In the genomic region with DNA sequence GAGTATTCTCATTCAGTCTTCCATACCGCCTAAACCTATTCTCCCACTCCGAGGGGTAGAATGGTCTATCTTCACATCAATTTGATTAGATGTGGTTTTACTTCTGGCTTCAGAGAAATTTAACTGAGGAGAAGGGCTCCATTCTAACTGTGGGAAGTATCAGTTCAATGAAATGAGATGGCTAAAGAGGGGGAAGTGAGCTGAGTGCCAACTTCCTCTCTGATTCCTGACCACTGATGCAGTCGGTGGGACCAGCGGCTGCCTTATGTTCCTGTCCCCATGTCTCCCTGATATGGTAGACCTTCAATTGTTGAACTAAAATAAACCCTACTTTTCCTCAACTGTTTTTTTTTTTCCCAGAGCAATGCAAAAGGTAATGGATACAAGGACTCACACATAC, we compare ENCODE assay signal across 23 mouse cellular contexts.
DNase-seq lines count a peak whose midpoint lies in the region; ATAC-seq lines count a peak whose summit lies in the region.
"Had no signal": no experiment of that assay in that cellular context is flagged by ENCODE, and none has a peak within 500 bp of the region (broad histone marks: within the 10 kb centered on the region; RNA-seq: fewer than 3 reads in every experiment).

No protein-coding gene starts in this region.

- H3K4me3 ChIP-seq in midbrain, embryonic 15.5 days: no peak overlapping the region
- H3K4me3 ChIP-seq in neural tube, embryonic 15.5 days (replicated peaks): no peak overlapping the region
- H3K4me3 ChIP-seq: embryonic facial prominence, embryonic 13.5 days; embryonic facial prominence, embryonic 15.5 days; erythroblast, embryonic 14.5 days; forebrain, embryonic 10.5 days; forebrain, embryonic 12.5 days had no signal

- peak; percentile 92 for ATAC-seq in granulocyte monocyte progenitor cell, adult 5-6 weeks (replicated peaks; ENCODE audit: poor library complexity, severe bottlenecking)
- peak; percentile 84 for ATAC-seq in megakaryocyte, adult 5-6 weeks (ENCODE audit: poor library complexity, severe bottlenecking)
- peak; percentile 66 for ATAC-seq in monocyte, adult 5-6 weeks (replicated peaks; ENCODE audit: insufficient number of reproducible peaks, low FRiP score, low TSS enrichment, poor library complexity, severe bottlenecking)
- no peak for ATAC-seq in midbrain, embryonic 15.5 days (replicated peaks)
- ATAC-seq in neural tube, embryonic 15.5 days (ENCODE audit: low FRiP score): no peak
- no peak for ATAC-seq in megakaryocyte-erythroid progenitor cell, adult 5-6 weeks (replicated peaks; ENCODE audit: low FRiP score, low TSS enrichment, poor library complexity, severe bottlenecking)
- ATAC-seq: forebrain, embryonic 14.5 days; forebrain, embryonic 16.5 days had no signal

- no peak for DNase-seq in urinary bladder, adult 2 months (ENCODE audit: low spot score)
- DNase-seq: adrenal gland, adult 2 months; adrenal gland, postnatal 10 days; adrenal gland, postnatal 25 days; cerebellum, adult 11-12 months; cerebellum, adult 2 months; cerebellum, adult 9-10 months; cerebellum, postnatal 10 days; cerebellum, postnatal 25 days; embryo, embryonic 11 days had no signal

- H3K27me3 ChIP-seq in midbrain, embryonic 15.5 days (replicated peaks): no peaks in the 10 kb centered on the region
- no peaks in the 10 kb centered on the region for H3K27me3 ChIP-seq in neural tube, embryonic 15.5 days (replicated peaks)
- H3K27me3 ChIP-seq: embryonic facial prominence, embryonic 15.5 days; forebrain, embryonic 12.5 days had no signal

- no peak overlapping the region for H3K27ac ChIP-seq in midbrain, embryonic 15.5 days
- no peak overlapping the region for H3K27ac ChIP-seq in neural tube, embryonic 15.5 days (replicated peaks)
- H3K27ac ChIP-seq: embryonic facial prominence, embryonic 13.5 days; embryonic facial prominence, embryonic 15.5 days; forebrain, embryonic 10.5 days; forebrain, embryonic 12.5 days had no signal

- H3K36me3 ChIP-seq in midbrain, embryonic 15.5 days (replicated peaks): no peaks in the 10 kb centered on the region
- no peaks in the 10 kb centered on the region for H3K36me3 ChIP-seq in neural tube, embryonic 15.5 days
- H3K36me3 ChIP-seq: embryonic facial prominence, embryonic 13.5 days; embryonic facial prominence, embryonic 15.5 days; forebrain, embryonic 10.5 days; forebrain, embryonic 12.5 days had no signal

- H3K9me3 ChIP-seq in midbrain, embryonic 15.5 days: no peaks in the 10 kb centered on the region
- H3K9me3 ChIP-seq in neural tube, embryonic 15.5 days (replicated peaks): no peaks in the 10 kb centered on the region
- H3K9me3 ChIP-seq: embryonic facial prominence, embryonic 15.5 days had no signal

- H3K4me1 ChIP-seq in midbrain, embryonic 15.5 days: no peaks in the 10 kb centered on the region
- H3K4me1 ChIP-seq in neural tube, embryonic 15.5 days: no peaks in the 10 kb centered on the region
- H3K4me1 ChIP-seq: embryonic facial prominence, embryonic 13.5 days; embryonic facial prominence, embryonic 15.5 days; forebrain, embryonic 10.5 days; forebrain, embryonic 12.5 days had no signal

- no peak overlapping the region for H3K9ac ChIP-seq in midbrain, embryonic 15.5 days
- no peak overlapping the region for H3K9ac ChIP-seq in neural tube, embryonic 15.5 days (replicated peaks)
- H3K9ac ChIP-seq: embryonic facial prominence, embryonic 13.5 days; embryonic facial prominence, embryonic 15.5 days; forebrain, embryonic 12.5 days had no signal

- WGBS in midbrain, embryonic 15.5 days: 95% methylated on average over 4 of the region's 4 CpGs
- WGBS in neural tube, embryonic 15.5 days: 97% methylated on average over 4 of the region's 4 CpGs

- H3K4me2 ChIP-seq in midbrain, embryonic 15.5 days: no peak overlapping the region
- no peak overlapping the region for H3K4me2 ChIP-seq in neural tube, embryonic 15.5 days
- H3K4me2 ChIP-seq: embryonic facial prominence, embryonic 13.5 days; embryonic facial prominence, embryonic 15.5 days; forebrain, embryonic 12.5 days had no signal

Comparison
In these comparisons a context has a peak if more than half of its experiments do, and no peak if none do; other contexts are left out.
1. ATAC-seq: peak in granulocyte monocyte progenitor cell, adult 5-6 weeks (single experiment), megakaryocyte, adult 5-6 weeks (single experiment) and monocyte, adult 5-6 weeks (single experiment); none in midbrain, embryonic 15.5 days (single experiment), neural tube, embryonic 15.5 days (single experiment) and megakaryocyte-erythroid progenitor cell, adult 5-6 weeks (single experiment).